Mouse (Mus musculus): ENCODE data around the gene Kcnab2.

Kcnab2 gene

DNA sequence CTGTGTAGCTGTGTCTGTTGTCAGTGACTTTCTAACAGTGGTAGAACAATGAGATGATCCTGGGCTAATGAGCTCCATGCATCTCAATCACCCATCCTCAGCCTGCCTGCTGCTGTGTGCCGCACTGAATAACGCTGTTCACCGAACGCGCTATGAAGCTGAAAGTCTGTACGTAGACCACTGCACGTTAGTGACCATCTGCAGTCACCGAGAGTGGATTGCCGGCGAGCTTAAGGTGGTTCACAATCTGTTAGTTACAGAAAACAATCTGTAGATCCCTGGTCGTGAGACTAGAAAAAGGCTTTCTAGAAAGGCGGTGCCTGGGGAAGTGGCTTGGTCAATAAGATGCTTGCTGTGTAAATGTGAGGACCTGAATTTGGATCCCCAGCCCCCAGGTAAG lies 23.5 kb downstream of the Kcnab2 start:
- ATAC-seq (ENCODE audit: insufficient number of reproducible peaks, low FRiP score, low TSS enrichment) = no peak

DNA sequence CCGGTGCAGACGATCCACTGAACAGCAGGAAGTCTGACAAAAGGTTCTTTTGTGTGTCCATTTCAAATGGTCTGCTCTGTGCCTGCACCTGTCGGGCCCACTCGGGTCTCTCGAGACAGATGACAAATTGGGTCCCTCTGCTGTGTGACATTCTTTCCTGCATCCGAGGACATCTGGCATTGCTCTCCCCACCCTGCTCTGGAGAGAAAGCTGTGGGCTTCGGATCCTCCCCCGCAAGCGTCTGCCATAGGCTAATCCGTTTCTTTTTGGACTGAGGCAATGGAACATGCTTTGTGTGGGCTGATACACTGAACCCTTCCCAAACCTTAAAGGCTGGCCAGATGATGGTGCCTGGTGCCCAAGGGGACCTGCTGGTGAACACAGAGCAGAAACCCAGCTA lies 24.6 kb downstream of the Kcnab2 start:
- ATAC-seq (ENCODE audit: insufficient number of reproducible peaks, low FRiP score, low TSS enrichment) = 0 out of 2 replicates have a peak, but pooled peaks have one; percentile 18

GRCm38 (mm10) chr4:152451371-152451770 lies 26.3 kb downstream of the Kcnab2 start:
- ATAC-seq (ENCODE audit: insufficient number of reproducible peaks, low FRiP score, low TSS enrichment) = no peak

DNA sequence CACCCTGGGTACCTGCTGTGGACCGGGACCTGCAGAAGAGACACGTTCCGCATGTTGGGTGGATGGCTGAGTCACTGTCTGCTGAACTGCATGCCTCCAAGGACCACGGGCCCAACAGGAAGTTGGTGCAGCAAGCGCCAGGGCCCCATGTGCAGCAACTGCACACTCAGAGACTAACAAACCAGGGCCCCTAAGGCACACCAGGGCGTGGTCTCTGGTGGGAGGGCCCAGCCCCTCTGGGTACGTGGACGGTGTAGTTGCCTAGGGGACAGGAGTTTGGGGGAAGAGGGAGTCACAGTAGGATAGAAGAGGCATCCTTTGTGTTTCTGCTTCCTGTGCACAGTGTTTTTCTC lies 29.0 kb downstream of the Kcnab2 start:
- ATAC-seq (ENCODE audit: insufficient number of reproducible peaks, low FRiP score, low TSS enrichment) = no peak

- ATAC-seq (ENCODE audit: insufficient number of reproducible peaks, low FRiP score, low TSS enrichment) = no peak
Observed at GRCm38 (mm10) chr4:152447731-152448665, 29.7 kb downstream of the Kcnab2 start.

GRCm38 (mm10) chr4:152446178-152446577 lies 31.5 kb downstream of the Kcnab2 start:
- no peak for ATAC-seq (ENCODE audit: insufficient number of reproducible peaks, low FRiP score, low TSS enrichment)

DNA sequence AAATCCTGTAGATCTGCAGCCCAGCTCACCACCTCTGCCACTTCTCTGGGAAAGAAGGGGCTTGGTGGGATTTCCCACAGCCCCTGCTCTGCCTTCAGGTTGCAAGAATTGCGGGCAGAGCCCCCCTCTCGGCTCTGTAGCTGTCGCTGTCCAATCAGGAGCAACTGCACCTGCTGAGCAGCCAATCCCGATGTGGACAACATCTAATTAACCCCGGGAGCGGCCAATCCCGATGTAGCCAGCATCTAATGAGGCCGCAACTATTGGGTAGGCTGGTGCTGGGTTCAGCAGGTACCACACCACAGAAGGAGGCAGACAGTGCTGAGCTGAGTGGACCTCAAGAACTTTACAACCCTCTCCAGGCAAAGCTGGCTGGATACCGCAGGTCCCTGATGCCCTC lies 36.1 kb downstream of the Kcnab2 start:
- ATAC-seq (ENCODE audit: insufficient number of reproducible peaks, low FRiP score, low TSS enrichment) = no peak

DNA sequence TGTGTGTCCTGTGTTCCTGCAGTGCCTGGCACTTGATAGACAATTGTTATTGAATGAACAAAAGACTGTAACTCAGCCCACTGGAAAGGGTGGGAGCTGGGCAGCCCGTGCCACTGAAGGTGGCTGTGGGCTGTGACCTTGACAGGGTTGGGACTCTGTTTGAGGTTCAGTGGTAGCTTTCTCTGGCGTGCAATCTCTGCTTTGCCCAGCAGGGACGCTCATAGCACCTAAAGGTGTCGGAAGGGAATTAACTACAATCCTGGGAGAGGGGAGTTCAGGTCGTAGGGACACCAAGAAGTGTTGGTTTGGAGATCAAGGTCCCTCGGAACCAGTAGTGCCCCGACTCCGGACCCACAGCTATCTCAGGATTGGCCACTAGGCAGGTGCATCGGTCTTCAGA lies 36.8 kb downstream of the Kcnab2 start:
- no peak for ATAC-seq (ENCODE audit: insufficient number of reproducible peaks, low FRiP score, low TSS enrichment)

- peak; percentile 47; the same call in 1 of the 2 replicates for ATAC-seq (ENCODE audit: insufficient number of reproducible peaks, low FRiP score, low TSS enrichment)
Observed at GRCm38 (mm10) chr4:152435255-152435654, 42.4 kb downstream of the Kcnab2 start.

GRCm38 (mm10) chr4:152434836-152435235 lies 42.8 kb downstream of the Kcnab2 start:
- peak; percentile 75 for ATAC-seq (ENCODE audit: insufficient number of reproducible peaks, low FRiP score, low TSS enrichment)

- no peak for ATAC-seq (ENCODE audit: insufficient number of reproducible peaks, low FRiP score, low TSS enrichment)
Observed at GRCm38 (mm10) chr4:152432308-152432707, 45.4 kb downstream of the Kcnab2 start.

GRCm38 (mm10) chr4:152428259-152428658 lies 49.4 kb downstream of the Kcnab2 start:
- ATAC-seq (ENCODE audit: insufficient number of reproducible peaks, low FRiP score, low TSS enrichment) = no peak

DNA sequence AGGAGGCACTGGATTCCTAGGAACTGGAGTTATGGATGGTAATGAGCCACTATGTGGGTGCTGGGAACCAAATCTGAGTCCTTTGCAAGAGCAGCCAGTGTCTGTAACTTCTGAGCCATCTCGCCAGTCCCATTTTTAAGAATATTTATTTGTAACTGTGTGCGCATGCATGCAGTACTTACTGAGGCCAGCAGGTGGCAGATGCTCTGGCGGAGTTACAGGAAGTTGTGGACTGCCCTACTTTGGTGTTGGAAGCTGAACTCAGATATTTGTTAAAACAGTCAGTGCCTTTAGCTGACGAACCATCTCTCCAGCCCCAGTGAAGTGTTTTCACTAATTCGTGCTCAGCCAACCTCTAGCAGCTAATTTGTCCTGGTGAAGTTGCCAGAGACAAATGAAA lies 52.7 kb downstream of the Kcnab2 start:
- no peak for ATAC-seq (ENCODE audit: insufficient number of reproducible peaks, low FRiP score, low TSS enrichment)

- ATAC-seq (ENCODE audit: insufficient number of reproducible peaks, low FRiP score, low TSS enrichment) = no peak
Observed at GRCm38 (mm10) chr4:152424341-152424740, 53.3 kb downstream of the Kcnab2 start.

GRCm38 (mm10) chr4:152423576-152423975 lies 54.1 kb downstream of the Kcnab2 start:
- no peak for ATAC-seq (ENCODE audit: insufficient number of reproducible peaks, low FRiP score, low TSS enrichment)

GRCm38 (mm10) chr4:152418229-152419060 lies 59.2 kb downstream of the Kcnab2 start:
- no peak for ATAC-seq (ENCODE audit: insufficient number of reproducible peaks, low FRiP score, low TSS enrichment)

- ATAC-seq (ENCODE audit: insufficient number of reproducible peaks, low FRiP score, low TSS enrichment) = no peak
Observed at GRCm38 (mm10) chr4:152412524-152413080, 65.1 kb downstream of the Kcnab2 start.

DNA sequence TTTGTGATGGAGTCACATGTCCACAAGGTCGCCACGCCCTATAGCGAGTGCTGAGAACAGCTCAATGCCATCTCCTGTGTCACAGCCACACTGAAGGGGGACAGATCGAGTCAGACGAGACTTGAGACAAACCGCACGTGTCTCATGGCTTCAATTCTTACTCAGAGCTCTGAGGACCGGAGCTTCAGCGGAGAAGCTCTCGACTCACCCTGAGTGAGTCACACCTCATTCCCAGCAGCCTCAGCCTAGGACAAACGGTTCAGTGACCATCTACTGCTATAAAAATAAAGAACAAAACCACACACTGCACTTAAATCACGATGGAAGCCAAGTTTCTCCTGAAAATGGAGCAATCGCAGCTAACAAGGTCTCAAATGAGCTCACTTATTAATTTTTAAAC lies 66.7 kb downstream of the Kcnab2 start:
- ATAC-seq (ENCODE audit: insufficient number of reproducible peaks, low FRiP score, low TSS enrichment) = no peak

DNA sequence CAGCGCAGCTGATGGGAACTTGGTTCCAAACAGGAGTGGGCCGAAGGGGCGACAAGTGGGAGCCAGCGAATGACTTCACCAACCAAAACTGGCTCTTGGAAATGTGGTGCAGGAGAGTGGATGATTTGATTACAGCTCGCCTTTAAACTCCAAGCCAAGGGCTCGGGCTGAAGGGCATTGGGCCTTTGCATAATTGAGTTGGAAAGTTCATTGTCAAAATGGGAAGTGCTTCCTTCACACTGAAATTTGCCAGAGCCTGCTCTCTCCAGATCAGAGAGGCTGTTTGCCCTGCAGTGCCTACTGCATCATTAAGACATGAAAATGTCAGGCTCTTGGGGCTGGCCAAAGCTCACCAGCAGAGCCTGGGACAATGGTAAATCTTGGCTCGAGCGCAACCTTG lies 71.1 kb downstream of the Kcnab2 start:
- ATAC-seq (ENCODE audit: insufficient number of reproducible peaks, low FRiP score, low TSS enrichment) = no peak

- 0 out of 2 replicates have a peak, but pooled peaks have one; percentile 26 for ATAC-seq (ENCODE audit: insufficient number of reproducible peaks, low FRiP score, low TSS enrichment)
Observed at GRCm38 (mm10) chr4:152405671-152406201, 71.9 kb downstream of the Kcnab2 start.

GRCm38 (mm10) chr4:152405143-152405542 lies 72.5 kb downstream of the Kcnab2 start:
- ATAC-seq (ENCODE audit: insufficient number of reproducible peaks, low FRiP score, low TSS enrichment) = no peak
